Mouse (Mus musculus) liver, postnatal 0 days (tissue): ENCODE results near the gene Tmem114.

Experiments
- CTCF ChIP-seq: sonication (generic); IDR thresholded peaks from 2 replicates; pipeline ENCODE4 v1.5.1; 2016; ENCODE audit warnings: antibody characterized with exemption, low read depth
- EP300 ChIP-seq: IDR thresholded peaks from 2 replicates; pipeline ENCODE4 v1.6.1; 2016; ENCODE audit warnings: antibody characterized with exemption, low read depth, mild to moderate bottlenecking

DNA sequence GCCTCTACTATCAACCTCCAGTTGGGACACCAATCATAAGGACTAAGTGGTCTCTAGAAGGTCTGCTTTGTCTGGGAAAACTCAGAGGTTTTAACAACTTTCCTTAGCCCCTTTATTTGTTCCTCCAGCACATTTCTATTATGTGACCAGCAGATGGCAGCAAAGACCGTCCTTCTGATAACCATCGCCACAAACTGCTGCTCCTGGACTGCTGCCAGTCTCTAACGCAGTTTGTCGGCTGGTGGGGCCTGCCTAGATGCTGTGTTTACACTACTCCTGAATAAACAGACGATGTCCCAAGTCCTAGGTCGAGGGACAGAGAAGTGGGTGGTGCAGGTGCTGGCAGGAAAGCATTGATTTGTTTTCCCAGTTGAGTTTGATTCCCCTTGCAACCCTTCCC, 18.2 kb downstream of the Tmem114 start:
- TF ChIP-seq CTCF (peak; percentile 79), EP300 (no peak; the same call in 1 of the 2 replicates)
